14 mouse cellular contexts compared by ENCODE assay signal in the genomic region with DNA sequence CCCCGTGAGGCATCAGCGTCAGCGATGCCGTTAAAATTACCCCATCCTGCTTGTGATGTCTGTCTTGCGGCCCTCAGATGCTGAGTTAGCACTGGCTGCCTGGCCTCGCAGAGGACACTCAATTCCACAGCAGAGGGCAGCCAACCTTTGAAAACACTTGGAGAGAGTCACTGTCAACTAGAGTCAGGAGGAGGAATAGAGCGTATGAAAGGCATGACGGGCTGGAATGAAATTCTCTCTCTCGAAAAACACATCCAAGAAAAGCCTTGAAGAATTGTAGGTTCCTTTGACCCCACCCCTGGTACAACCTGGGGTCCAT.
A peak's percentile ranks its signal among the peaks of the same experiment; 100 is the strongest.
DNase-seq lines count a peak whose midpoint lies in the region; ATAC-seq and TF ChIP-seq lines count a peak whose summit lies in the region.
"Had no signal": no experiment of that assay in that cellular context is flagged by ENCODE, and none has a peak within 500 bp of the region (broad histone marks: within the 10 kb centered on the region; RNA-seq: fewer than 3 reads in every experiment).

No protein-coding gene starts in this region.

- H3K4me2 ChIP-seq in heart, embryonic 13.5 days, result peak overlapping the region; percentile 40
- H3K4me2 ChIP-seq in forebrain, embryonic 12.5 days, result no peak overlapping the region
- H3K4me2 ChIP-seq: embryonic facial prominence, embryonic 15.5 days had no signal

- intact Hi-C loops in gastrocnemius, postnatal 36 days (cut with DNase I), result no loop called here

- WGBS in heart, embryonic 13.5 days, result 44% methylated on average over 9 of the region's 9 CpGs
- 83% methylated on average over 9 of the region's 9 CpGs for WGBS in forebrain, embryonic 12.5 days

- DNase-seq in gastrocnemius, postnatal 25 days, result peak; percentile 44
- DNase-seq in gastrocnemius, postnatal 36 days, result no peak
- no peak for DNase-seq in testis, postnatal 10 days (ENCODE audit: low spot score)
- DNase-seq in ovary, adult 18-20 months (ENCODE audit: low spot score), result no peak
- no peak for DNase-seq in left cerebral cortex, adult 18-20 months (ENCODE audit: low spot score in 2 of 2)
- DNase-seq: cerebellum, postnatal 25 days; left cerebral cortex, postnatal 4 days; right cerebral cortex, postnatal 14 days; thymus, postnatal 25 days had no signal

- TF ChIP-seq CTCF in testis, adult 2 months (IDR thresholded peaks at IDR 0.05; ENCODE audit: control insufficient read depth, insufficient read depth, insufficient replicate concordance, low read depth, low read length), result no peak

- no peak overlapping the region for H3K4me3 ChIP-seq in testis, adult 2 months (ENCODE audit: control insufficient read depth, low read depth, low read length)
- H3K4me3 ChIP-seq in heart, embryonic 13.5 days, result no peak overlapping the region
- H3K4me3 ChIP-seq in forebrain, embryonic 12.5 days (replicated peaks), result no peak overlapping the region
- H3K4me3 ChIP-seq: embryonic facial prominence, embryonic 15.5 days had no signal

- no peak for ATAC-seq in heart, embryonic 13.5 days (ENCODE audit: extremely low read depth, insufficient number of reproducible peaks, low FRiP score, low TSS enrichment)
- ATAC-seq in forebrain, embryonic 12.5 days (ENCODE audit: low FRiP score), result no peak
- ATAC-seq: forebrain, embryonic 14.5 days had no signal

- no peak for TF ChIP-seq POLR2A in testis, adult 2 months (IDR thresholded peaks at IDR 0.05; ENCODE audit: control insufficient read depth, low read depth, low read length)

- H3K9ac ChIP-seq in heart, embryonic 13.5 days, result peak overlapping the region; percentile 64
- H3K9ac ChIP-seq in forebrain, embryonic 12.5 days, result no peak overlapping the region
- H3K9ac ChIP-seq: embryonic facial prominence, embryonic 15.5 days had no signal

- peaks cover 3% of the 10 kb centered on the region for H3K4me1 ChIP-seq in testis, adult 2 months (ENCODE audit: control insufficient read depth, insufficient read depth, low read length)
- H3K4me1 ChIP-seq in heart, embryonic 13.5 days, result peaks cover 63% of the 10 kb centered on the region
- H3K4me1 ChIP-seq in forebrain, embryonic 12.5 days, result peaks cover 25% of the 10 kb centered on the region

- H3K27ac ChIP-seq in testis, adult 2 months (ENCODE audit: control insufficient read depth, insufficient read depth, low read depth, low read length), result peak overlapping the region; percentile 59; the same call in 1 of the 2 replicates
- peak overlapping the region; percentile 83 for H3K27ac ChIP-seq in heart, embryonic 13.5 days (replicated peaks)
- H3K27ac ChIP-seq in forebrain, embryonic 12.5 days, result no peak overlapping the region
- H3K27ac ChIP-seq: embryonic facial prominence, embryonic 15.5 days had no signal

- H3K9me3 ChIP-seq in heart, embryonic 13.5 days, result no peaks in the 10 kb centered on the region
- H3K9me3 ChIP-seq in forebrain, embryonic 12.5 days, result no peaks in the 10 kb centered on the region
- H3K9me3 ChIP-seq: embryonic facial prominence, embryonic 15.5 days had no signal

- no peaks in the 10 kb centered on the region for H3K36me3 ChIP-seq in testis, adult 2 months (ENCODE audit: control insufficient read depth, insufficient read depth, low read length)
- H3K36me3 ChIP-seq in heart, embryonic 13.5 days, result peaks cover 4% of the 10 kb centered on the region; the same call in 1 of the 2 replicates
- no peaks in the 10 kb centered on the region for H3K36me3 ChIP-seq in forebrain, embryonic 12.5 days (replicated peaks)
- H3K36me3 ChIP-seq: embryonic facial prominence, embryonic 15.5 days had no signal

- no peaks in the 10 kb centered on the region for H3K27me3 ChIP-seq in testis, adult 2 months (ENCODE audit: control insufficient read depth, insufficient read depth, low read length)
- no peaks in the 10 kb centered on the region for H3K27me3 ChIP-seq in heart, embryonic 13.5 days (replicated peaks)
- H3K27me3 ChIP-seq in forebrain, embryonic 12.5 days, result no peaks in the 10 kb centered on the region
- H3K27me3 ChIP-seq: embryonic facial prominence, embryonic 15.5 days had no signal
